Mouse (Mus musculus): ENCODE measurements around the gene Rffl. TPM values are rescaled to one million over a fixed set of nuclear protein-coding genes. Genes with fewer than 3 reads are reported as not detected.

The Rffl gene
- polyA plus RNA-seq, 2 experiments, result 8.3 to 11.3 TPM

DNA sequence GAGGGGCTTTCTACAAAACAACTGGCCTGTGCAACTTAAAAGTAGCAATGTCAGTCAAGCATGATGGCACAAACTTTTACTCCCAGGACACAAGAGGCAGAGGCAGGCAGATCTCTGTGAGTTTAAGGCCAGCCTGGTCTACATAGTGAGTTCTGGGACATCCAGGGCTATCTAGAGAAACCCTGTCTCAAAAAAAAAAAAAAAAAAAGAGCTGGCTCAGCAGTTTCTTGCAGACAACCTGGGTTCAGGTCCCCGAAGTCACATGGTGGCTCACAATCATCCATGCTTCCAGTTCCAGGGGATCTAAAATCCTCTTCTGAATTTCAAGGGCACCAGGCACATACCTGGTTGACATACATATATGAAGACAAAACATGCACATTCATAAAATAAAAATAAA is 115.1 kb downstream of the Rffl start:
- Histone ChIP-seq H3K9me3 (ENCODE audit: control insufficient read depth, low read length) (no peaks in the 10 kb centered on the region), H3K4me2 (replicated peaks; ENCODE audit: low read depth, low read length, severe bottlenecking) (no peak overlapping the region), H3K4me1 (ENCODE audit: control insufficient read depth, insufficient read depth, low read length) (no peaks in the 10 kb centered on the region), H3K4me3 (replicated peaks; ENCODE audit: low read length) (no peak overlapping the region), H3K9ac (ENCODE audit: low read depth, low read length, severe bottlenecking) (no peak overlapping the region), H3K27me3 (ENCODE audit: control insufficient read depth, insufficient read depth, low read length) (no peaks in the 10 kb centered on the region), H3K27ac (replicated peaks; ENCODE audit: low read depth, low read length) (no peak overlapping the region), H3K36me3 (ENCODE audit: control insufficient read depth, insufficient read depth, low read length) (no peaks in the 10 kb centered on the region)
- WGBS, result 83% methylated on average over 1 of the region's 1 CpGs
- TF ChIP-seq POLR2A (IDR thresholded peaks at IDR 0.05; ENCODE audit: borderline replicate concordance, extremely low read depth, insufficient read depth, insufficient read length), result no peak
- DNase-seq (ENCODE audit: low spot score) (no peak), ATAC-seq (ENCODE audit: low FRiP score, low read depth) (no peak)

Other genes with a start within 250 kb of the Rffl start
- gene Cct6b, start 106.9 kb downstream of the Rffl start, polyA plus RNA-seq (2012; rRNA removed), result 0.33 TPM in 1 of 2 replicates, not detected in the other
- gene Cct6b, start 106.9 kb downstream of the Rffl start, polyA plus RNA-seq (2014; fragmentation: Nextera tagmentation; extraction: Ambion mirVana), result 0.25 and 0.37 TPM in 2 replicates
- 11.2 and 18.7 TPM in 2 replicates for gene Zfp830, start 106.9 kb downstream of the Rffl start, polyA plus RNA-seq (2012; rRNA removed)
- gene Zfp830, start 106.9 kb downstream of the Rffl start, polyA plus RNA-seq (2014; fragmentation: Nextera tagmentation; extraction: Ambion mirVana), result 32.4 and 35.0 TPM in 2 replicates
- gene Lig3, start 90.1 kb downstream of the Rffl start, polyA plus RNA-seq (2012; rRNA removed), result 35.8 and 37.8 TPM in 2 replicates
- gene Lig3, start 90.1 kb downstream of the Rffl start, polyA plus RNA-seq (2014; fragmentation: Nextera tagmentation; extraction: Ambion mirVana), result 38.6 and 40.1 TPM in 2 replicates
- gene Rad51d, start 19.4 kb upstream of the Rffl start, polyA plus RNA-seq (2012; rRNA removed), result 10.5 and 11.5 TPM in 2 replicates
- 12.9 and 15.1 TPM in 2 replicates for gene Rad51d, start 19.4 kb upstream of the Rffl start, polyA plus RNA-seq (2014; fragmentation: Nextera tagmentation; extraction: Ambion mirVana)
- gene Fndc8, start 20.9 kb upstream of the Rffl start, polyA plus RNA-seq (2012; rRNA removed), result 0.10 and 0.14 TPM in 2 replicates
- gene Fndc8, start 20.9 kb upstream of the Rffl start, polyA plus RNA-seq (2014; fragmentation: Nextera tagmentation; extraction: Ambion mirVana), result 0.11 and 0.25 TPM in 2 replicates
- gene Nle1, start 37.2 kb upstream of the Rffl start, polyA plus RNA-seq (2012; rRNA removed), result 81.6 and 98.3 TPM in 2 replicates
- 30.0 and 35.0 TPM in 2 replicates for gene Nle1, start 37.2 kb upstream of the Rffl start, polyA plus RNA-seq (2014; fragmentation: Nextera tagmentation; extraction: Ambion mirVana)
- 17.8 and 17.9 TPM in 2 replicates for gene Unc45b, start 39.3 kb upstream of the Rffl start, polyA plus RNA-seq (2012; rRNA removed)
- 16.9 and 24.7 TPM in 2 replicates for gene Unc45b, start 39.3 kb upstream of the Rffl start, polyA plus RNA-seq (2014; fragmentation: Nextera tagmentation; extraction: Ambion mirVana)
- 1.0 and 1.3 TPM in 2 replicates for gene Slfn5, start 80.1 kb upstream of the Rffl start, polyA plus RNA-seq (2012; rRNA removed)
- gene Slfn5, start 80.1 kb upstream of the Rffl start, polyA plus RNA-seq (2014; fragmentation: Nextera tagmentation; extraction: Ambion mirVana), result 1.6 and 2.1 TPM in 2 replicates
- gene Slfn9, start 120.6 kb upstream of the Rffl start, polyA plus RNA-seq (2012; rRNA removed), result 5.8 and 7.8 TPM in 2 replicates
- 11.3 and 12.9 TPM in 2 replicates for gene Slfn9, start 120.6 kb upstream of the Rffl start, polyA plus RNA-seq (2014; fragmentation: Nextera tagmentation; extraction: Ambion mirVana)
- 0.24 and 0.48 TPM in 2 replicates for gene Slfn8, start 149.6 kb upstream of the Rffl start, polyA plus RNA-seq (2012; rRNA removed)
- gene Slfn8, start 149.6 kb upstream of the Rffl start, polyA plus RNA-seq (2014; fragmentation: Nextera tagmentation; extraction: Ambion mirVana), result 0.48 and 0.58 TPM in 2 replicates
- 1.9 and 2.4 TPM in 2 replicates for gene Slfn2, start 193.9 kb upstream of the Rffl start, polyA plus RNA-seq (2012; rRNA removed)
- gene Slfn2, start 193.9 kb upstream of the Rffl start, polyA plus RNA-seq (2014; fragmentation: Nextera tagmentation; extraction: Ambion mirVana), result 5.2 and 5.3 TPM in 2 replicates
- 0.14 and 0.19 TPM in 2 replicates for gene Slfn1, start 245.6 kb upstream of the Rffl start, polyA plus RNA-seq (2012; rRNA removed)
- 0.12 and 0.21 TPM in 2 replicates for gene Slfn1, start 245.6 kb upstream of the Rffl start, polyA plus RNA-seq (2014; fragmentation: Nextera tagmentation; extraction: Ambion mirVana)